Mouse (Mus musculus) midbrain, embryonic 14.5 days (tissue): ENCODE measurements around the gene Hras. TPM values are rescaled to one million over a fixed set of nuclear protein-coding genes. Genes with fewer than 3 reads are reported as not detected.

Experiments used
- ATAC-seq: fragments of 200-750 bp; cut with Nextera tagmentation; 2 replicates; pipeline ENCODE4 v1.8.0; 2017; ENCODE audit warnings: moderate number of reproducible peaks, moderate library complexity; ENCODE audit not compliant: low FRiP score, low TSS enrichment
- DNase-seq: peaks from one replicate; pipeline ENCODE4 v3.0.0-alpha.2; 2015
- H3K27ac ChIP-seq: fragments of 300-500 bp; sonication (generic); replicated peaks from 2 replicates; pipeline ENCODE4 v1.5.1; 2014; ENCODE audit warnings: mild to moderate bottlenecking, low read depth, low read length, moderate library complexity
- H3K27me3 ChIP-seq: fragments of 300-500 bp; sonication (generic); 2 replicates; pipeline ENCODE4 v1.6.1; 2014; ENCODE audit warnings: low read length, control low read depth, mixed read lengths; ENCODE audit not compliant: control insufficient read depth, insufficient read depth
- H3K36me3 ChIP-seq: fragments of 300-500 bp; sonication (generic); 2 replicates; pipeline ENCODE4 v1.6.1; 2014; ENCODE audit warnings: low read length, control low read depth; ENCODE audit not compliant: control insufficient read depth, insufficient read depth
- H3K4me1 ChIP-seq: fragments of 300-500 bp; sonication (generic); 2 replicates; pipeline ENCODE4 v1.6.1; 2014; ENCODE audit warnings: mild to moderate bottlenecking, antibody characterized with exemption, low read length, control low read depth; ENCODE audit not compliant: control insufficient read depth, insufficient read depth
- H3K4me2 ChIP-seq: fragments of 300-500 bp; sonication (generic); 2 replicates; pipeline ENCODE4 v1.6.1; 2014; ENCODE audit warnings: mild to moderate bottlenecking, low read length, moderate library complexity
- H3K4me3 ChIP-seq: fragments of 300-500 bp; sonication (generic); replicated peaks from 2 replicates; pipeline ENCODE4 v1.5.1; 2014; ENCODE audit warnings: low read depth, low read length
- H3K9ac ChIP-seq: fragments of 300-500 bp; sonication (generic); replicated peaks from 2 replicates; pipeline ENCODE4 v1.6.1; 2014; ENCODE audit warnings: mild to moderate bottlenecking, low read length, moderate library complexity
- H3K9me3 ChIP-seq: fragments of 300-500 bp; sonication (generic); 2 replicates; pipeline ENCODE4 v1.6.1; 2016; ENCODE audit warnings: low read length, control low read depth, mixed read lengths; ENCODE audit not compliant: control insufficient read depth
- WGBS: fragments of 180-500 bp; shearing (Covaris S2); extraction: QIAGEN DNeasy Blood & Tissue Kit; methylation state at CpG from one replicate; pipeline ENCODE4 v1.1.7; 2014; 5-methylcytosine and 5-hydroxymethylcytosine counted together
- polyA plus RNA-seq: library from polyadenylated mRNA; unstranded; fragments of >200 nt; fragmentation: Nextera tagmentation; extraction: Ambion mirVana; gene quantifications from 2 replicates; pipeline ENCODE4 v1.2.1, GENCODE M21; 2014

Gene Hras
- 125 and 176 TPM in 2 replicates for polyA plus RNA-seq

- peak within 1 kb of the TSS; percentile 81 for H3K27ac ChIP-seq
- peaks cover 20% of the 10 kb centered on the region for H3K4me1 ChIP-seq
- peak within 1 kb of the TSS; percentile 88 for H3K4me3 ChIP-seq
- peak within 1 kb of the TSS; percentile 93 for H3K9ac ChIP-seq
- H3K36me3 ChIP-seq = peaks cover 32% of the 10 kb centered on the region
- peak; percentile 99 for DNase-seq
- H3K27me3 ChIP-seq = no peaks in the 10 kb centered on the region
- H3K9me3 ChIP-seq = no peaks in the 10 kb centered on the region
- H3K4me2 ChIP-seq = peak within 1 kb of the TSS; percentile 97
- WGBS = under 1% methylated on average over 36 of the region's 39 CpGs
- ATAC-seq = peak; percentile 93
Measured at GRCm38 (mm10) chr7:141193948-141194347, at the start of gene Hras, which contains the start of gene Lrrc56. Hras (minus strand) TSS chr7:141194005. Lrrc56 (plus strand) TSS chr7:141194157.

- DNase-seq (no peak), ATAC-seq (no peak)
- WGBS = 90% methylated on average over 9 of the region's 10 CpGs
- Histone ChIP-seq H3K27me3 (no peaks in the 10 kb centered on the region), H3K36me3 (peaks cover 59% of the 10 kb centered on the region), H3K4me2 (no peak overlapping the region), H3K4me3 (no peak overlapping the region), H3K4me1 (peaks cover 11% of the 10 kb centered on the region), H3K9ac (no peak overlapping the region), H3K27ac (no peak overlapping the region), H3K9me3 (no peaks in the 10 kb centered on the region)
Measured at GRCm38 (mm10) chr7:141231551-141231950, 37.7 kb upstream of the Hras start.

DNA sequence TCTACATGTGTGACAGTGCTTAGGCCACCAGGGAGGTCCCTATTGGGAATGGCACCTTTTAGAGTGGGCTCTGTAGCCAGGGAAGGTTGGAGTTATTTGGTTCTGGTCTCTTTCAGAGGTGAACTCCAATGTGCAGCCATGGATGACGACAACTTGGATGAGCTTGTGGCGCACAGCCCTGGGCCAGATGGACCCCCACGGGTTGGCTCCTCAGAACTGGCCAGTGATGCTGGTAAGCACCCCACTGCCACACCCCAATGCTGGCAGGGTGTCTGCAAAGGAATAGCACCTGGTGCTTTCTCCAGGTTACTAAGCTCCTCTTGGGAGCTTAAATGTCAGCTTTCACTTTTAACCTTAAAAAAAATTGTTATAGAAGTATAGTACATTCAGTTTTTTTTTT lies 37.3 kb upstream of the Hras start:
- no peak overlapping the region for H3K9ac ChIP-seq
- H3K4me1 ChIP-seq = peaks cover 11% of the 10 kb centered on the region
- WGBS = 96% methylated on average over 3 of the region's 3 CpGs
- DNase-seq (no peak), ATAC-seq (no peak)
- no peak overlapping the region for H3K4me2 ChIP-seq
- no peaks in the 10 kb centered on the region for H3K9me3 ChIP-seq
- no peaks in the 10 kb centered on the region for H3K27me3 ChIP-seq
- no peak overlapping the region for H3K27ac ChIP-seq
- H3K36me3 ChIP-seq = peaks cover 56% of the 10 kb centered on the region
- H3K4me3 ChIP-seq = no peak overlapping the region

- no peak overlapping the region for H3K4me3 ChIP-seq
- DNase-seq (no peak), ATAC-seq (no peak)
- H3K36me3 ChIP-seq = peaks cover 52% of the 10 kb centered on the region
- 97% methylated on average over 4 of the region's 4 CpGs for WGBS
- H3K27ac ChIP-seq = no peak overlapping the region
- no peaks in the 10 kb centered on the region for H3K9me3 ChIP-seq
- peak overlapping the region; percentile 3; the same call in 1 of the 2 replicates for H3K4me2 ChIP-seq
- no peak overlapping the region for H3K9ac ChIP-seq
- peaks cover 11% of the 10 kb centered on the region for H3K4me1 ChIP-seq
- no peaks in the 10 kb centered on the region for H3K27me3 ChIP-seq
Measured at GRCm38 (mm10) chr7:141230570-141230969, 36.8 kb upstream of the Hras start.

GRCm38 (mm10) chr7:141229702-141230101 lies 35.9 kb upstream of the Hras start:
- Histone ChIP-seq H3K4me1 (peaks cover 11% of the 10 kb centered on the region), H3K9me3 (no peaks in the 10 kb centered on the region), H3K4me2 (peak overlapping the region; percentile 96), H3K36me3 (peaks cover 44% of the 10 kb centered on the region), H3K27ac (no peak overlapping the region), H3K4me3 (peak overlapping the region; percentile 100), H3K9ac (peak overlapping the region; percentile 88), H3K27me3 (no peaks in the 10 kb centered on the region)
- 63% methylated on average over 6 of the region's 6 CpGs for WGBS
- ATAC-seq (no peak), DNase-seq (no peak)

DNA sequence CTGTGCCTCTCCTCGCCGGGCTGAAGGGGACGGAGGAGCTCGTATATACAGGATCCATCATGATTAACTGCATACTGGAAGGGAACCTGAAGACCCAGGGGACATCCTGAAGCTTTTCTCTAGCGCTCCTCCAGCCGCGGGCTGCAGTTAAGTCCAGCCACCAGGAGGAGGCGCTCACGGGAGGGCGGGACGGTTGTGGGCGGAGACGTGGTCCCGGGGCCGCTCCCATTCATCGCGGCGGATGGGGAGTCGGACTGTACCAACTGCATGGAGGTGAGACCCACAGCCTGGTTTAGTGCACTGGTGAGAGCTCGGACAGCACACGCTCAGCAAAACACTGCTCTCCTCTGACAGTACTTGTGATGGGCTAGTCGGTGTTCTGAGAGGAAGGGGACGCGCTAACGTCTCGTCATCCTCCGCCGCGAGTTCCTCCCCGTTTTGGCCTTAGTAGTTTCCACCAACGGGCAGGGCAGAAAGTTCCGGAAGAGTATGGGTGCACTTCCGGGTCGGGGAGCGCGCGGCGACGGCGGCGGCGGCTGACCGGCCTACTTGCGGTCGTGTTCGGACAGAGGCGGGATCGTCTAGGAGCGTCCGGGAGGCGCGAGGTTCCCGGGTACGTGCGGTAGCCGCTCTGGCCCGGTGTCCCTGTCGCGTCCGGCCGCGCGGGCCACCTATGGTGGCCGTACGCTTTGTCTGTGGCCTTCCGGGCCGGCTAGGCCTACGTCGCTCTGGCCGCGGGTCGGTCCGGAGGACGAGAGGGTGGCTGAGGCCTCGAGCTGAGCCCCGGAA lies 34.7 kb upstream of the Hras start, which contains the start of gene Phrf1:
Phrf1 (plus strand) TSS at position 506 of the 789 bp plus-strand sequence.
- Histone ChIP-seq H3K4me2 (peak within 1 kb of the TSS; percentile 96), H3K9me3 (no peaks in the 10 kb centered on the region), H3K36me3 (peaks cover 31% of the 10 kb centered on the region), H3K4me1 (peaks cover 11% of the 10 kb centered on the region), H3K27ac (peak within 1 kb of the TSS; percentile 95), H3K9ac (peak within 1 kb of the TSS; percentile 88), H3K27me3 (no peaks in the 10 kb centered on the region), H3K4me3 (peak within 1 kb of the TSS; percentile 100)
- DNase-seq (peak; percentile 95), ATAC-seq (peak; percentile 95)
- WGBS = under 1% methylated on average over 76 of the region's 76 CpGs

- Histone ChIP-seq H3K9me3 (no peaks in the 10 kb centered on the region), H3K9ac (no peak overlapping the region), H3K36me3 (peaks cover 25% of the 10 kb centered on the region), H3K27ac (no peak overlapping the region), H3K4me1 (peaks cover 13% of the 10 kb centered on the region), H3K27me3 (no peaks in the 10 kb centered on the region), H3K4me3 (no peak overlapping the region), H3K4me2 (peak overlapping the region; percentile 96; the same call in 1 of the 2 replicates)
- WGBS = 72% methylated on average over 4 of the region's 4 CpGs
- 0 out of 2 replicates have a peak, but pooled peaks have one; percentile 12 for ATAC-seq
- no peak for DNase-seq
Measured at GRCm38 (mm10) chr7:141227796-141228195, 34.0 kb upstream of the Hras start.

DNA sequence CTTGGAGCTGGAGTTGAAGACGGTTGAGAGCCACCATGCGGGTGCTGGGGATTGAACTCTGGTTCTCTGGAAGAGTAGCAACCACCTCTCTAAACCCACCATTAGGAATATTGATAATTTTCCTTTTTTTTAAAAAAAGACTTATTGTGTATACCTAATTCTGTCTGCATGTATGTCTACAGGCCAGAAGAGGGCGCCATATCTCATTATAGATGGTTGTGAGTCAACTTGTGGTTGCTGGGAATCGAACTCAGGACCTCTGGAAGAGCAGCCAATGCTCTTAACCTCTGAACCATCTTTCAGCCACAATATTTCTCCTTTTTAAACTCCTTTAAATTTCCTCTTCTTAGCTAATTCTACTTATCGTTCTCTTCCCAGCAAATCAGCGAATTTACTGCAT lies 32.7 kb upstream of the Hras start:
- Histone ChIP-seq H3K9ac (no peak overlapping the region), H3K9me3 (no peaks in the 10 kb centered on the region), H3K36me3 (peaks cover 12% of the 10 kb centered on the region), H3K27me3 (no peaks in the 10 kb centered on the region), H3K4me2 (no peak overlapping the region), H3K4me1 (peaks cover 22% of the 10 kb centered on the region), H3K27ac (no peak overlapping the region), H3K4me3 (no peak overlapping the region)
- DNase-seq (no peak), ATAC-seq (no peak)
- WGBS = 85% methylated on average over 6 of the region's 6 CpGs
